Mouse (Mus musculus): ENCODE results near the gene H2-Oa.
"Not testable (repeated sequence)": the region's sequence is repeated elsewhere in the genome, so short reads cannot be mapped to it uniquely, and the experiment has no call there.

H2-Oa gene

GRCm38 (mm10) chr17:34140240-34140639 is 48.1 kb downstream of the H2-Oa start:
- in situ Hi-C loops (cut with MboI; ENCODE audit: low sequenced_read_pairs) = no loop called here

GRCm38 (mm10) chr17:34141448-34141847 is 49.3 kb downstream of the H2-Oa start:
- in situ Hi-C loops (cut with MboI; ENCODE audit: low sequenced_read_pairs) = no loop called here

- in situ Hi-C loops (cut with MboI; ENCODE audit: low sequenced_read_pairs) = no loop called here
These were observed 50.4 kb downstream of the H2-Oa start for GRCm38 (mm10) chr17:34142456-34143010.

- in situ Hi-C loops (cut with MboI; ENCODE audit: low sequenced_read_pairs) = no loop called here
These were observed 50.9 kb downstream of the H2-Oa start, which contains the start of gene H2-DMb2 for GRCm38 (mm10) chr17:34143033-34143432. Gene H2-DMb2, plus strand, starts transcription at chr17:34143307.

GRCm38 (mm10) chr17:34143461-34143860 is 51.3 kb downstream of the H2-Oa start:
- in situ Hi-C loops (cut with MboI; ENCODE audit: low sequenced_read_pairs) = no loop called here

- in situ Hi-C loops (cut with MboI; ENCODE audit: low sequenced_read_pairs) = not testable (repeated sequence)
These were observed 52.1 kb downstream of the H2-Oa start for GRCm38 (mm10) chr17:34144221-34144620.
